In the genomic region with DNA sequence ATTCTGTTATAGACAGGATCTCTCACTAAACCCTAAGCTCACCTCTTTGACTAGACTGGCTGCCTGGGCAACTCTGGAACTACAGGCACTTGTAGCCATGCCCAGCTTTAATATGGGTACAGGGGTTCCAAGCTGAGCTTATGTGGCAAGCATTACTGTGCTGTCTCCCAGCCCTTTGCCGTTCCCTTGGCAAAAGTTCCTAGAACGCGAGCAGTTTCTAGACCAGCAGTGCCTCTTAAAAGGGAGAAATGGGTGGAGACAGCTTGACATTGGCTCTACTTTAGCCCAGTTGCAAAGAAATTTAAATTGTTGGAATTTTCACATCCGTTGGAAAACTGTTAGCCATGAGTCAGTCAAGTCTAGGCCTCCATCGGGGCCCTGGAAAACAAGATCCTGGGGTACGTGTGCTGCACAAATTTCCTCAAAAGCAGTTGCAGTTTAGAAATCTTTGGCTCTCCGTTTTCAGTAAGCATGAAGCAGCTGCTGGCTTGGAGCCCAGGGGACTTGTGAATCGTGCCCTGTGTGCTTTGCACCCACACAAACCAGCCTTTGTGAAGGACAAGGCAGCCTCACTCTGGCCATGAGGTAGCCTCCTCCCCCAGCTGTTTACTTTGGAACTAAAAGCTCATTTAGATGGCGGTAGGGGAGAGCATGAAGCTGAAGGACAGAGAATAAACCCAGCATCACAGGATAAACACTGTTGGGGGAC, we compare ENCODE assay signal across 9 mouse cellular contexts.
DNase-seq lines count a peak whose midpoint lies in the region; ATAC-seq and TF ChIP-seq lines count a peak whose summit lies in the region.
"Had no signal": no experiment of that assay in that cellular context is flagged by ENCODE, and none has a peak within 500 bp of the region (broad histone marks: within the 10 kb centered on the region; RNA-seq: fewer than 3 reads in every experiment).

No protein-coding gene starts in this region.

- H3K4me2 ChIP-seq in forebrain, embryonic 16.5 days (ENCODE audit: low read length) = no peak overlapping the region
- H3K4me2 ChIP-seq in lung, embryonic 14.5 days = peak overlapping the region; percentile 37

- H3K9ac ChIP-seq in forebrain, embryonic 16.5 days (replicated peaks; ENCODE audit: low read depth, low read length) = no peak overlapping the region
- H3K9ac ChIP-seq in lung, embryonic 14.5 days = peak overlapping the region; percentile 28; the same call in 1 of the 2 replicates
- H3K9ac ChIP-seq: liver, embryonic 14.5 days had no signal

- H3K4me1 ChIP-seq in cerebellum, adult 2 months (ENCODE audit: control insufficient read depth, insufficient read depth, low read length) = peaks cover 7% of the 10 kb centered on the region
- peaks cover 33% of the 10 kb centered on the region for H3K4me1 ChIP-seq in forebrain, embryonic 16.5 days (replicated peaks; ENCODE audit: control insufficient read depth, insufficient read depth, low read length)
- peaks cover 27% of the 10 kb centered on the region for H3K4me1 ChIP-seq in lung, embryonic 14.5 days (ENCODE audit: insufficient read depth)

- TF ChIP-seq CTCF in cerebellum, adult 2 months (IDR thresholded peaks at IDR 0.05; ENCODE audit: borderline replicate concordance, insufficient read depth, low read depth, low read length) = no peak
- no peak for TF ChIP-seq CTCF in layer of hippocampus, adult 2 months (conservative IDR thresholded peaks at IDR 0.05)
- TF ChIP-seq CTCF in lung, embryonic 14.5 days (IDR thresholded peaks at IDR 0.05; ENCODE audit: low read depth) = no peak

- H3K4me3 ChIP-seq in cerebellum, adult 2 months (replicated peaks; ENCODE audit: insufficient read depth, low read depth, low read length) = no peak overlapping the region
- no peak overlapping the region for H3K4me3 ChIP-seq in forebrain, embryonic 16.5 days (replicated peaks; ENCODE audit: low read length)
- H3K4me3 ChIP-seq in layer of hippocampus, adult 2 months = no peak overlapping the region
- H3K4me3 ChIP-seq in lung, embryonic 14.5 days (ENCODE audit: low read depth, low read length) = no peak overlapping the region; the same call in 1 of the 2 replicates

- H3K36me3 ChIP-seq in forebrain, embryonic 16.5 days (ENCODE audit: control insufficient read depth, insufficient read depth) = no peaks in the 10 kb centered on the region
- no peaks in the 10 kb centered on the region for H3K36me3 ChIP-seq in lung, embryonic 14.5 days (ENCODE audit: insufficient read depth)

- no peak overlapping the region for H3K27ac ChIP-seq in cerebellum, adult 2 months (ENCODE audit: insufficient read depth, low read length)
- peak overlapping the region; percentile 90 for H3K27ac ChIP-seq in forebrain, embryonic 16.5 days (ENCODE audit: low read length)
- peak overlapping the region; percentile 85 for H3K27ac ChIP-seq in layer of hippocampus, adult 2 months
- H3K27ac ChIP-seq in lung, embryonic 14.5 days (ENCODE audit: low read depth) = peak overlapping the region; percentile 96
- H3K27ac ChIP-seq: liver, embryonic 14.5 days had no signal

- peak; percentile 86 for ATAC-seq in forebrain, embryonic 16.5 days
- peak; percentile 91 for ATAC-seq in lung, embryonic 14.5 days (ENCODE audit: insufficient read depth)

- TF ChIP-seq POLR2A in cerebellum, adult 2 months (IDR thresholded peaks at IDR 0.05; ENCODE audit: borderline replicate concordance, insufficient read depth, low read length) = no peak

- intact Hi-C loops in heart, postnatal 25 days (cut with DNase I) = no loop called here

- H3K27me3 ChIP-seq in cerebellum, adult 2 months (ENCODE audit: control insufficient read depth, insufficient read depth, low read length) = no peaks in the 10 kb centered on the region; the same call in 1 of the 2 replicates
- no peaks in the 10 kb centered on the region for H3K27me3 ChIP-seq in forebrain, embryonic 16.5 days (replicated peaks; ENCODE audit: control insufficient read depth, insufficient read depth, low read length)
- H3K27me3 ChIP-seq in lung, embryonic 14.5 days (ENCODE audit: insufficient read depth, low read length) = no peaks in the 10 kb centered on the region

- peak; percentile 80 for DNase-seq in 3T3-L1 (ENCODE audit: low read depth, low spot score)
- DNase-seq in cerebellum, adult 2 months = peak; percentile 44 to 56
- peak; percentile 41 for DNase-seq in heart, postnatal 25 days (ENCODE audit: low spot score)
- DNase-seq in layer of hippocampus, adult 2 months (ENCODE audit: low spot score in 2 of 2) = peak; percentile 72 to 89
- peak; percentile 93 for DNase-seq in lung, embryonic 14.5 days
- peak; percentile 53 for DNase-seq in retina, embryonic 14.5 days (ENCODE audit: low spot score)
- DNase-seq in B cell, adult 2 months = no peak

- no peaks in the 10 kb centered on the region for H3K9me3 ChIP-seq in forebrain, embryonic 16.5 days (ENCODE audit: control insufficient read depth, low read length)
- H3K9me3 ChIP-seq in lung, embryonic 14.5 days (ENCODE audit: low read depth, low read length) = no peaks in the 10 kb centered on the region

- WGBS in cerebellum, adult 2 months = 41% methylated on average over 9 of the region's 9 CpGs
- 5% methylated on average over 9 of the region's 9 CpGs for WGBS in forebrain, embryonic 16.5 days
- WGBS in lung, embryonic 14.5 days = 16% methylated on average over 9 of the region's 9 CpGs

Comparison
In these comparisons a context has a peak if more than half of its experiments do, and no peak if none do; other contexts are left out.
1. DNase-seq: peak in 3T3-L1 (single experiment), cerebellum, adult 2 months (2 of 2), heart, postnatal 25 days (single experiment), layer of hippocampus, adult 2 months (2 of 2), lung, embryonic 14.5 days (single experiment) and retina, embryonic 14.5 days (single experiment); none in B cell, adult 2 months (0 of 2).